Mouse (Mus musculus) ovary, postnatal 10 days (tissue): ENCODE results near the gene Creb3l1.
A peak's percentile ranks its signal among the peaks of the same experiment; 100 is the strongest.

ENCODE experiments used
- DNase-seq: peaks from one replicate; pipeline ENCODE4 v3.0.0; 2022; ENCODE audit warnings: low spot score

The Creb3l1 gene

GRCm38 (mm10) chr2:92034273-92034672 lies 10.0 kb upstream of the Creb3l1 start:
- no peak for DNase-seq

- no peak for DNase-seq
These were observed 6.3 kb upstream of the Creb3l1 start for GRCm38 (mm10) chr2:92030554-92030953.

GRCm38 (mm10) chr2:92029387-92030133 lies 5.3 kb upstream of the Creb3l1 start:
- no peak for DNase-seq

GRCm38 (mm10) chr2:92027811-92028590 lies 3.7 kb upstream of the Creb3l1 start:
- DNase-seq: no peak

- no peak for DNase-seq
These were observed 1.7 kb upstream of the Creb3l1 start for GRCm38 (mm10) chr2:92025966-92026365.

GRCm38 (mm10) chr2:92025202-92025601 lies 900 bp upstream of the Creb3l1 start:
- DNase-seq: no peak

- no peak for DNase-seq
These were observed 684 bp downstream of the Creb3l1 start for GRCm38 (mm10) chr2:92023362-92024273.

- DNase-seq: no peak
These were observed 3.5 kb downstream of the Creb3l1 start for GRCm38 (mm10) chr2:92020676-92021265.

- no peak for DNase-seq
These were observed 6.9 kb downstream of the Creb3l1 start for GRCm38 (mm10) chr2:92017440-92017839.

- no peak for DNase-seq
These were observed 7.3 kb downstream of the Creb3l1 start for GRCm38 (mm10) chr2:92016981-92017380.

GRCm38 (mm10) chr2:92014891-92015290 lies 9.4 kb downstream of the Creb3l1 start:
- no peak for DNase-seq

- no peak for DNase-seq
These were observed 10.1 kb downstream of the Creb3l1 start for GRCm38 (mm10) chr2:92014248-92014647.

GRCm38 (mm10) chr2:92012768-92013445 lies 11.4 kb downstream of the Creb3l1 start:
- no peak for DNase-seq

- DNase-seq: no peak
These were observed 12.6 kb downstream of the Creb3l1 start for GRCm38 (mm10) chr2:92011424-92012353.

- no peak for DNase-seq
These were observed 15.5 kb downstream of the Creb3l1 start for GRCm38 (mm10) chr2:92008623-92009404.

GRCm38 (mm10) chr2:92007933-92008622 lies 16.2 kb downstream of the Creb3l1 start:
- peak; percentile 76 for DNase-seq

- no peak for DNase-seq
These were observed 17.1 kb downstream of the Creb3l1 start for GRCm38 (mm10) chr2:92006983-92007921.

GRCm38 (mm10) chr2:92006491-92006890 lies 17.8 kb downstream of the Creb3l1 start:
- DNase-seq: no peak
